Comparison of ENCODE assay signal across 7 mouse cellular contexts in the genomic region with DNA sequence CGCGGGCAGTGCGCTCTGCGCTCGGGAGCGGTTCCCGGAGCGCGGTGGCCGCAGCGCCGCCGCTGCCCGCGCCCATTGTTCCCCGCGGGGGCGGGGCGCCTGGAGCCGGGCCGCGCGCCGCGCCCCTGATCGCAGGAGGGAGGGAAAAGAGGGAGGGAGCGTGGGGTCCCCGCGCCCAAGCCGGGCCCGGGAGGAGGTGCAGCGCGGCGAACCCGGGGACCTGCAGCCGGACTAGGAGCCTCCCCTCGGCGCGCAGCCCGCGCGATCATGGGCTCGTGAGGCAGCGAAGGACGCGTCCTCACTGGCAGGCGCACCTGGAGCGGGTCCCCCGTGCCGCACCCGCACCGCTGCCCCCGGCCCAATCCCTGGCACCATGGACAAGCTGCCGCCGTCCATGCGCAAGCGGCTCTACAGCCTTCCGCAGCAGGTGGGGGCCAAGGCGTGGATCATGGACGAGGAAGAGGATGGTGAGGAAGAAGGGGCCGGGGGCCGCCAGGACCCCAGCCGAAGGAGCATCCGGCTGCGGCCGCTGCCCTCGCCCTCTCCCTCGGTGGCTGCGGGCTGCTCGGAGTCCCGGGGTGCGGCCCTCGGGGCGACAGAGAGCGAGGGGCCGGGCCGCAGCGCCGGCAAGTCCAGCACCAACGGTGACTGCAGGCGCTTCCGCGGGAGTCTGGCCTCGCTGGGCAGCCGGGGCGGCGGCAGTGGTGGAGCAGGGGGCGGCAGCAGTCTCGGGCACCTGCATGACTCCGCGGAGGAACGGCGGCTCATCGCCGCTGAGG. TPM values are rescaled to one million over a fixed set of nuclear protein-coding genes. Genes with fewer than 3 reads are reported as not detected.
DNase-seq lines count a peak whose midpoint lies in the region; ATAC-seq and TF ChIP-seq lines count a peak whose summit lies in the region.

Gene Hcn4 (plus strand): TSS at position 274 of the 779 bp plus-strand sequence.

- H3K27me3 ChIP-seq in embryonic facial prominence, embryonic 15.5 days, result peaks cover 70% of the 10 kb centered on the region
- H3K27me3 ChIP-seq in limb, embryonic 10.5 days (ENCODE audit: low read depth, poor library complexity, severe bottlenecking), result peaks cover 90% of the 10 kb centered on the region
- H3K27me3 ChIP-seq in neural tube, embryonic 14.5 days (ENCODE audit: control insufficient read depth, insufficient read depth, low read length), result peaks cover 8% of the 10 kb centered on the region; the same call in 1 of the 2 replicates

- peak within 1 kb of the TSS; percentile 97 for H3K4me2 ChIP-seq in embryonic facial prominence, embryonic 15.5 days (replicated peaks)
- peak within 1 kb of the TSS; percentile 72 for H3K4me2 ChIP-seq in neural tube, embryonic 14.5 days (ENCODE audit: low read depth, low read length)

- TF ChIP-seq POLR2A in bone marrow macrophage, adult 2 months (IDR thresholded peaks at IDR 0.05; ENCODE audit: borderline replicate concordance, low read depth, low read length), result no peak

- under 1% methylated on average over 93 of the region's 95 CpGs for WGBS in embryonic facial prominence, embryonic 15.5 days
- under 1% methylated on average over 71 of the region's 95 CpGs for WGBS in limb, embryonic 10.5 days
- under 1% methylated on average over 57 of the region's 95 CpGs for WGBS in neural tube, embryonic 14.5 days

- H3K9ac ChIP-seq in embryonic facial prominence, embryonic 15.5 days, result peak within 1 kb of the TSS; percentile 49
- peak within 1 kb of the TSS; percentile 89 for H3K9ac ChIP-seq in neural tube, embryonic 14.5 days (replicated peaks; ENCODE audit: low read depth, low read length)

- no peaks in the 10 kb centered on the region for H3K36me3 ChIP-seq in embryonic facial prominence, embryonic 15.5 days
- H3K36me3 ChIP-seq in limb, embryonic 10.5 days, result no peaks in the 10 kb centered on the region
- H3K36me3 ChIP-seq in neural tube, embryonic 14.5 days (ENCODE audit: control insufficient read depth, insufficient read depth, low read length), result no peaks in the 10 kb centered on the region

- no peaks in the 10 kb centered on the region for H3K9me3 ChIP-seq in embryonic facial prominence, embryonic 15.5 days (replicated peaks)
- no peaks in the 10 kb centered on the region for H3K9me3 ChIP-seq in limb, embryonic 10.5 days (replicated peaks)
- H3K9me3 ChIP-seq in neural tube, embryonic 14.5 days (ENCODE audit: control insufficient read depth, low read length), result no peaks in the 10 kb centered on the region

- peak within 1 kb of the TSS; percentile 51 for H3K4me3 ChIP-seq in left cerebral cortex, adult 2 months
- peak within 1 kb of the TSS; percentile 24 for H3K4me3 ChIP-seq in bone marrow macrophage, adult 2 months (ENCODE audit: insufficient read depth, low read length)
- peak within 1 kb of the TSS; percentile 74 for H3K4me3 ChIP-seq in embryonic facial prominence, embryonic 15.5 days (replicated peaks)
- peak within 1 kb of the TSS; percentile 69 for H3K4me3 ChIP-seq in limb, embryonic 10.5 days
- peak within 1 kb of the TSS; percentile 85 for H3K4me3 ChIP-seq in neural tube, embryonic 14.5 days (ENCODE audit: low read depth, low read length)

- intact Hi-C loops in left cerebral cortex, adult 2 months (cut with DNase I), result loop anchor here (5.0 kb wide), 1 partner anchor 111 kb away; no protein-coding TSS in a partner anchor

- H3K27ac ChIP-seq in left cerebral cortex, adult 2 months, result peak within 1 kb of the TSS; percentile 36
- H3K27ac ChIP-seq in bone marrow macrophage, adult 2 months (ENCODE audit: insufficient read depth, low read depth, low read length), result no peak within 1 kb of the TSS
- H3K27ac ChIP-seq in embryonic facial prominence, embryonic 15.5 days (replicated peaks), result no peak within 1 kb of the TSS; the same call in 1 of the 2 replicates
- H3K27ac ChIP-seq in limb, embryonic 10.5 days, result peak within 1 kb of the TSS; percentile 79
- H3K27ac ChIP-seq in neural tube, embryonic 14.5 days (ENCODE audit: low read depth, low read length), result peak within 1 kb of the TSS; percentile 92

- peak in 1 of 2 experiments; percentile 40 for DNase-seq in left cerebral cortex, adult 2 months (ENCODE audit: extremely low spot score in 1 of 2, low spot score in 2 of 2)
- no peak for DNase-seq in left cerebral cortex, adult 8-10 months (ENCODE audit: low spot score in 2 of 2)
- DNase-seq in limb, embryonic 10.5 days (ENCODE audit: low spot score), result peak; percentile 66
- DNase-seq in spleen, postnatal 4 days (ENCODE audit: low spot score in 2 of 2), result no peak

- peak; percentile 21; the same call in 1 of the 2 replicates for ATAC-seq in embryonic facial prominence, embryonic 15.5 days (ENCODE audit: insufficient number of reproducible peaks, low FRiP score, low TSS enrichment, low read depth)
- ATAC-seq in neural tube, embryonic 14.5 days (ENCODE audit: low read depth), result peak; percentile 64

- no peaks in the 10 kb centered on the region for H3K4me1 ChIP-seq in bone marrow macrophage, adult 2 months (ENCODE audit: control insufficient read depth, insufficient read depth, low read length)
- peaks cover 19% of the 10 kb centered on the region for H3K4me1 ChIP-seq in embryonic facial prominence, embryonic 15.5 days
- peaks cover 36% of the 10 kb centered on the region for H3K4me1 ChIP-seq in limb, embryonic 10.5 days
- H3K4me1 ChIP-seq in neural tube, embryonic 14.5 days (ENCODE audit: control insufficient read depth, insufficient read depth, low read length), result peaks cover 25% of the 10 kb centered on the region; the same call in 1 of the 2 replicates

- no peak for TF ChIP-seq CTCF in left cerebral cortex, adult 2 months (IDR thresholded peaks at IDR 0.05)
- TF ChIP-seq CTCF in bone marrow macrophage, adult 2 months (IDR thresholded peaks at IDR 0.05; ENCODE audit: low read depth, low read length), result no peak

RNA-seq across cellular contexts. Expression of gene Hcn4, which starts in this region (rescaled TPM):
- 1 to 10 TPM; 6.6 to 7.8 TPM for total RNA-seq in left cerebral cortex, adult 2 months (2021)
- 1 to 10 TPM; 4.8 to 6.2 (median 5.5) TPM for total RNA-seq in left cerebral cortex, adult 8-10 months (2022)
- not detected in 2 replicates for polyA plus RNA-seq in bone marrow macrophage, adult 2 months (2012; ENCODE audit: insufficient read depth, insufficient read length, missing spikeins)
- polyA plus RNA-seq in embryonic facial prominence, embryonic 15.5 days (2015; fragmentation: Nextera tagmentation; extraction: Ambion mirVana), result 0.28 and 0.41 TPM in 2 replicates
- polyA plus RNA-seq in limb, embryonic 10.5 days (2016; fragmentation: Nextera tagmentation; extraction: Ambion mirVana), result 0.19 and 0.33 TPM in 2 replicates
- 4.1 and 4.9 TPM in 2 replicates for polyA plus RNA-seq in neural tube, embryonic 14.5 days (2014; fragmentation: Nextera tagmentation; extraction: Ambion mirVana)

Comparison
In these comparisons a context has a peak if more than half of its experiments do, and no peak if none do; other contexts are left out.
1. Peak in ATAC-seq, H3K4me3 ChIP-seq, H3K9ac ChIP-seq and H3K4me2 ChIP-seq in embryonic facial prominence, embryonic 15.5 days; RNA of the gene not detected or under 1 TPM.
2. Peak in DNase-seq, H3K4me3 ChIP-seq and H3K27ac ChIP-seq in limb, embryonic 10.5 days; RNA of the gene not detected or under 1 TPM.
3. H3K27ac ChIP-seq: peak in left cerebral cortex, adult 2 months (single experiment) and neural tube, embryonic 14.5 days (single experiment); none in bone marrow macrophage, adult 2 months (single experiment) and embryonic facial prominence, embryonic 15.5 days (single experiment).
4. H3K4me3 ChIP-seq: peak in every context shown above with its lines; median percentile 85 in neural tube, embryonic 14.5 days; 74 in embryonic facial prominence, embryonic 15.5 days; 69 in limb, embryonic 10.5 days; 51 in left cerebral cortex, adult 2 months; 24 in bone marrow macrophage, adult 2 months.